Mouse (Mus musculus) kidney, postnatal 36 days (tissue): ENCODE measurements around the gene D130043K22Rik.
A peak's percentile ranks its signal among the peaks of the same experiment; 100 is the strongest.
"Not testable (repeated sequence)": the region's sequence is repeated elsewhere in the genome, so short reads cannot be mapped to it uniquely, and the experiment has no call there.

Experiments
- DNase-seq, 2 experiments: peaks; one replicate each; pipeline ENCODE4 v3.0.0; 2021 to 2022; ENCODE audit warnings: mixed read lengths in 2 of 2

D130043K22Rik gene

GRCm38 (mm10) chr13:24832131-24832810 is 12.7 kb upstream of the D130043K22Rik start:
- DNase-seq, result peak in 1 of 2 experiments; percentile 8

- no peak for DNase-seq
These were observed 12.2 kb upstream of the D130043K22Rik start for GRCm38 (mm10) chr13:24832811-24833155.

- not testable (repeated sequence) for DNase-seq
These were observed 7.2 kb upstream of the D130043K22Rik start for GRCm38 (mm10) chr13:24837765-24838164.

- DNase-seq, result no peak
These were observed 5.1 kb upstream of the D130043K22Rik start for GRCm38 (mm10) chr13:24839831-24840230.

GRCm38 (mm10) chr13:24841702-24842101 is 3.2 kb upstream of the D130043K22Rik start:
- DNase-seq, result peak in 1 of 2 experiments; percentile 23

- peak in 1 of 2 experiments; percentile 47 for DNase-seq
These were observed 4.4 kb downstream of the D130043K22Rik start for GRCm38 (mm10) chr13:24849318-24849717.

GRCm38 (mm10) chr13:24851989-24852388 is 7.1 kb downstream of the D130043K22Rik start:
- no peak for DNase-seq

GRCm38 (mm10) chr13:24852570-24852969 is 7.6 kb downstream of the D130043K22Rik start:
- no peak for DNase-seq

- no peak for DNase-seq
These were observed 14.2 kb downstream of the D130043K22Rik start for GRCm38 (mm10) chr13:24859115-24859514.

- DNase-seq, result no peak
These were observed 16.1 kb downstream of the D130043K22Rik start for GRCm38 (mm10) chr13:24861084-24861483.

- peak; percentile 23 to 39 for DNase-seq
These were observed 17.1 kb downstream of the D130043K22Rik start for GRCm38 (mm10) chr13:24862021-24862420.

- peak; percentile 66 to 87 for DNase-seq
These were observed 17.6 kb downstream of the D130043K22Rik start for GRCm38 (mm10) chr13:24862520-24862919.

- peak in 1 of 2 experiments; percentile 24 for DNase-seq
These were observed 21.8 kb downstream of the D130043K22Rik start for GRCm38 (mm10) chr13:24866430-24867402.

GRCm38 (mm10) chr13:24867789-24868188 is 22.9 kb downstream of the D130043K22Rik start:
- DNase-seq, result no peak

- DNase-seq, result peak in 1 of 2 experiments; percentile 34
These were observed 23.3 kb downstream of the D130043K22Rik start for GRCm38 (mm10) chr13:24868233-24868632.

GRCm38 (mm10) chr13:24879359-24880040 is 34.6 kb downstream of the D130043K22Rik start:
- DNase-seq, result peak; percentile 83 to 93

GRCm38 (mm10) chr13:24880208-24880607 is 35.3 kb downstream of the D130043K22Rik start:
- no peak for DNase-seq

- peak; percentile 86 to 87 for DNase-seq
These were observed 35.8 kb downstream of the D130043K22Rik start for GRCm38 (mm10) chr13:24880704-24881103.

GRCm38 (mm10) chr13:24882411-24882810 is 37.5 kb downstream of the D130043K22Rik start:
- DNase-seq, result peak; percentile 48 to 75

GRCm38 (mm10) chr13:24889554-24889953 is 44.6 kb downstream of the D130043K22Rik start:
- peak; percentile 71 to 84 for DNase-seq

- peak; percentile 63 to 73 for DNase-seq
These were observed 47.6 kb downstream of the D130043K22Rik start for GRCm38 (mm10) chr13:24892516-24892915.

- peak; percentile 58 to 79 for DNase-seq
These were observed 48.9 kb downstream of the D130043K22Rik start for GRCm38 (mm10) chr13:24893880-24894279.

GRCm38 (mm10) chr13:24901916-24902315 is 57.0 kb downstream of the D130043K22Rik start:
- DNase-seq, result no peak
